Mouse (Mus musculus): Measurements from ENCODE around the gene Ltbr. TPM values are rescaled to one million over a fixed set of nuclear protein-coding genes. Genes with fewer than 3 reads are reported as not detected.

The Ltbr gene
- 32.5 and 39.7 TPM in 2 replicates for polyA plus RNA-seq (2015; fragmentation: Nextera tagmentation; extraction: Ambion mirVana)

GRCm38 (mm10) chr6:125313546-125314230, at the start of gene Ltbr:
Gene Ltbr (minus strand): TSS chr6:125313885.

GRCm38 (mm10) chr6:125348721-125349574, 35.3 kb upstream of the Ltbr start, which contains the start of gene Tnfrsf1a:
Gene Tnfrsf1a (plus strand): TSS chr6:125349362.

GRCm38 (mm10) chr6:125320323-125320722, 6.6 kb upstream of the Ltbr start, which contains the start of gene Scnn1a:
Gene Scnn1a (plus strand): TSS chr6:125320659.

DNA sequence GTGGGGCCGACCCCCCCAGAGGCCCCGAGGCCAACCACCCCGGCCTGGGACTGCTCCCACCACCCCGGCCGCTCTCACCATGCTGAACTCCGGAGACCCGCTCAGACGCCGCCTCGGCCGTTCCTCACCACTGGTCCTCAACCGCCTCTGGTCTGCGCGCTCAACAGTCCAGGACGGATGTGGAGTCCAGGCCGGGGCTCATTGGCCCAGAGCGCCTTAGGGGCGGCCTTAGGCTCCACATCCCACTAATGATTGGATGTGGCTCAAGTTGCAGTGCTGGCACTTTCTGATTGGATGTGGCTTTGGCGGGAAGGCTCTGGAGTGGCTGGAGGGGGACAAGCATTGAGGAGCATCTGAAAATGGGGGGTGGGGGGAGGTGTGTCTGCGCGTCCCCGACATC, 27.8 kb downstream of the Ltbr start, which contains the start of gene Tuba3a:
TSS of gene Tuba3a (minus strand) at position 153 of the 400 bp plus-strand sequence.

Other genes starting within 250 kb of the Ltbr start
- gene Lpar5, start 246.0 kb downstream of the Ltbr start, polyA plus RNA-seq (2015; fragmentation: Nextera tagmentation; extraction: Ambion mirVana) = 0.23 and 0.78 TPM in 2 replicates
- 37.2 and 42.4 TPM in 2 replicates for gene Chd4, start 217.9 kb downstream of the Ltbr start, polyA plus RNA-seq (2015; fragmentation: Nextera tagmentation; extraction: Ambion mirVana)
- 28.0 and 28.3 TPM in 2 replicates for gene Nop2, start 182.0 kb downstream of the Ltbr start, polyA plus RNA-seq (2015; fragmentation: Nextera tagmentation; extraction: Ambion mirVana)
- 79.7 and 90.1 TPM in 2 replicates for gene Iffo1, start 168.6 kb downstream of the Ltbr start, polyA plus RNA-seq (2015; fragmentation: Nextera tagmentation; extraction: Ambion mirVana)
- 6,738 and 7,144 TPM in 2 replicates for gene Gapdh, start 147.4 kb downstream of the Ltbr start, polyA plus RNA-seq (2015; fragmentation: Nextera tagmentation; extraction: Ambion mirVana)
- gene Ncapd2, start 122.2 kb downstream of the Ltbr start, polyA plus RNA-seq (2015; fragmentation: Nextera tagmentation; extraction: Ambion mirVana) = 23.9 and 24.4 TPM in 2 replicates
- 437 and 459 TPM in 2 replicates for gene Mrpl51, start 122.1 kb downstream of the Ltbr start, polyA plus RNA-seq (2015; fragmentation: Nextera tagmentation; extraction: Ambion mirVana)
- gene Vamp1, start 98.3 kb downstream of the Ltbr start, polyA plus RNA-seq (2015; fragmentation: Nextera tagmentation; extraction: Ambion mirVana) = 4.6 and 5.5 TPM in 2 replicates
- 3.9 and 5.1 TPM in 2 replicates for gene Tapbpl, start 82.0 kb downstream of the Ltbr start, polyA plus RNA-seq (2015; fragmentation: Nextera tagmentation; extraction: Ambion mirVana)
- 3.2 and 5.3 TPM in 2 replicates for gene Cd27, start 76.9 kb downstream of the Ltbr start, polyA plus RNA-seq (2015; fragmentation: Nextera tagmentation; extraction: Ambion mirVana)
- gene Tuba3a, start 27.8 kb downstream of the Ltbr start, polyA plus RNA-seq (2015; fragmentation: Nextera tagmentation; extraction: Ambion mirVana) = not detected in 2 replicates
- gene Scnn1a, start 6.8 kb upstream of the Ltbr start, polyA plus RNA-seq (2015; fragmentation: Nextera tagmentation; extraction: Ambion mirVana) = 0.17 and 0.40 TPM in 2 replicates
- 32.6 and 49.5 TPM in 2 replicates for gene Tnfrsf1a, start 35.5 kb upstream of the Ltbr start, polyA plus RNA-seq (2015; fragmentation: Nextera tagmentation; extraction: Ambion mirVana)
- 0.13 TPM in 2 replicates for gene Plekhg6, start 66.9 kb upstream of the Ltbr start, polyA plus RNA-seq (2015; fragmentation: Nextera tagmentation; extraction: Ambion mirVana)
- 101 and 122 TPM in 2 replicates for gene Cd9, start 180.9 kb upstream of the Ltbr start, polyA plus RNA-seq (2015; fragmentation: Nextera tagmentation; extraction: Ambion mirVana)
- 9.9 and 13.9 TPM in 2 replicates for gene Vwf, start 232.9 kb upstream of the Ltbr start, polyA plus RNA-seq (2015; fragmentation: Nextera tagmentation; extraction: Ambion mirVana)